Mouse (Mus musculus) A20 (cell line): ENCODE data around the gene Fam83f.

Experiments used
- DNase-seq: peaks from one replicate; pipeline ENCODE4 v3.0.0-alpha.2; 2011; ENCODE audit warnings: low read depth, low spot score

The Fam83f gene

GRCm38 (mm10) chr15:80671295-80672252 lies at the start of gene Fam83f:
Gene Fam83f, plus strand, starts transcription at chr15:80671847.
- peak; percentile 56 for DNase-seq

GRCm38 (mm10) chr15:80623171-80623837 lies 48.3 kb upstream of the Fam83f start:
- DNase-seq = peak; percentile 82

- peak; percentile 43 for DNase-seq
These were observed 45.2 kb upstream of the Fam83f start for GRCm38 (mm10) chr15:80626472-80626871.

GRCm38 (mm10) chr15:80630147-80630546 lies 41.5 kb upstream of the Fam83f start:
- DNase-seq = peak; percentile 49

- DNase-seq = no peak
These were observed 40.9 kb upstream of the Fam83f start for GRCm38 (mm10) chr15:80630711-80631110.

- DNase-seq = no peak
These were observed 40.3 kb upstream of the Fam83f start for GRCm38 (mm10) chr15:80631311-80631710.

- no peak for DNase-seq
These were observed 39.3 kb upstream of the Fam83f start for GRCm38 (mm10) chr15:80632280-80632893.

- peak; percentile 91 for DNase-seq
These were observed 37.1 kb upstream of the Fam83f start for GRCm38 (mm10) chr15:80634391-80635193.

GRCm38 (mm10) chr15:80636757-80637372 lies 34.8 kb upstream of the Fam83f start:
- no peak for DNase-seq

GRCm38 (mm10) chr15:80639071-80639702 lies 32.5 kb upstream of the Fam83f start:
- DNase-seq = no peak

GRCm38 (mm10) chr15:80639874-80640273 lies 31.8 kb upstream of the Fam83f start:
- no peak for DNase-seq

- DNase-seq = no peak
These were observed 29.8 kb upstream of the Fam83f start for GRCm38 (mm10) chr15:80641702-80642435.

- DNase-seq = no peak
These were observed 26.4 kb upstream of the Fam83f start for GRCm38 (mm10) chr15:80645006-80645797.

GRCm38 (mm10) chr15:80648977-80649606 lies 22.6 kb upstream of the Fam83f start:
- DNase-seq = no peak

- no peak for DNase-seq
These were observed 21.2 kb upstream of the Fam83f start for GRCm38 (mm10) chr15:80650412-80650811.

GRCm38 (mm10) chr15:80653865-80654264 lies 17.8 kb upstream of the Fam83f start:
- DNase-seq = no peak

- no peak for DNase-seq
These were observed 12.7 kb upstream of the Fam83f start for GRCm38 (mm10) chr15:80658815-80659471.

GRCm38 (mm10) chr15:80660963-80661362 lies 10.7 kb upstream of the Fam83f start:
- no peak for DNase-seq
